Mouse (Mus musculus): ENCODE measurements around the gene Fry. TPM values are rescaled to one million over a fixed set of nuclear protein-coding genes. Genes with fewer than 3 reads are reported as not detected.

Fry gene
- polyA plus RNA-seq, 1 experiment from 2014 or later = 43.4 TPM

DNA sequence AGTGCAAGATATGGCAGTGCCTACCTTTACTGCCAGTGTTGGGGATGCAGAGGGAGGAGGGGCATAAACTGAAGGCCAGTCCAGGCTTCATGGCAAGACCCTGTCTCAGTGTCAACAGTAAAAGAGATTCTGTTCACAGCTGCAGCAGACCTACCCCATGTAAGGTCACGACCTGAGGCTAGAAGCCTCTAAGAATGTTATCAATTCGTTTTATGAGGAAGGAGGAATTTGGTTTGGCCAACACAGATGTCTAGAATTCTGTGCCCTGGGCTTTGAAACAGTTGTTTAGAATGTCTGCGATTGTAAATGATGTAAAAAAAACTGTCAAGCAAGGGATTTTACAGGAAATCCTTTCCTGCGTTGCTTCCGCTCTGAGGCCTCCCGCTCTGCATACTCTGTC lies 299.6 kb downstream of the Fry start:
- Histone ChIP-seq H3K4me1 (ENCODE audit: control insufficient read depth, insufficient read depth, low read depth, low read length) (no peaks in the 10 kb centered on the region), H3K27me3 (replicated peaks; ENCODE audit: control insufficient read depth, insufficient read depth, low read length) (no peaks in the 10 kb centered on the region), H3K27ac (ENCODE audit: low read depth, low read length) (no peak overlapping the region), H3K4me3 (ENCODE audit: low read length) (no peak overlapping the region), H3K36me3 (ENCODE audit: control insufficient read depth, insufficient read depth, low read length) (peaks cover 61% of the 10 kb centered on the region), H3K9me3 (ENCODE audit: control insufficient read depth, low read length) (peaks cover 3% of the 10 kb centered on the region; the same call in 1 of the 2 replicates), H3K4me2 (ENCODE audit: low read length) (no peak overlapping the region), H3K9ac (ENCODE audit: low read depth, low read length) (no peak overlapping the region)
- no peak for ATAC-seq
- 69% methylated on average over 6 of the region's 6 CpGs for WGBS

DNA sequence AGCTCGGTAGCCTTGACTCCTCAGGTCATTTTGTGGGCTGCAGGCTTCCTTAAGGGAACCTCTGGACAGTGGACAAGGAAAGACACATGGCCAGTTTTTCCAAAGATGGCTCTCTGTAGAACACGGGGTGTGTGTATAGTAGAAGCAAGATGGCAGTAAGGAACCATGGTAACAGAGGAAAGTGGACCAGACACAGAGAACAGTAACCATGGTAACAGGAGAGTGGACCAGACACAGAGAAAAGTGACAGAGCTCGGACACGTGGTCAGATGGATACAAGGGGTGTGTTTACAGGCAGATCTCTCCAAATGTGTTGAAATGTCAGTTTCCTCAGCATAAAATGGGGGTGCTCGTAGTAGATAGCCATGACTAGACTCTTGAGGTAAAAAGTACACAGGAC lies 306.6 kb downstream of the Fry start:
- no peaks in the 10 kb centered on the region for H3K27me3 ChIP-seq (replicated peaks; ENCODE audit: control insufficient read depth, insufficient read depth, low read length)

DNA sequence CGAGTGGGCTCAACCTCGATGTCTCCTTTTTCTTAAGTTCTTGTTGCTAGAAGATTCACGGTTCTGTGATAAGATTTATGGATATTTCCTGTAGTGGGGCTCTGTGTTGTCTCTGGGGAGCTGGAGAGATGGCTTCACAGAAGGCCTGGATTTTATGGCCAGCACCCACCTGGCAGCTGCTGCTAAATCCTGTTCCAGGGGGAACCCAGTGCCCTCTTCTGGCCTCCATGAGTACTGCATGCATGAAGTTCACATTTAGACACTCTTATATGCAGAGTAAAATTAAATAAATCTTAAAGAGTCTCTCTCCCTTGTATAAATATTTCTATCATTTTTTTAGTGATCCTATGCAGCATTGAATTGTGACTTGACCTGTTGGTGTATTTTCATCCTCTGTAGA lies 308.1 kb downstream of the Fry start:
- H3K27me3 ChIP-seq (replicated peaks; ENCODE audit: control insufficient read depth, insufficient read depth, low read length) = no peaks in the 10 kb centered on the region
- H3K27ac ChIP-seq (ENCODE audit: low read depth, low read length) = no peak overlapping the region
- H3K4me2 ChIP-seq (ENCODE audit: low read length) = no peak overlapping the region
- no peak overlapping the region for H3K4me3 ChIP-seq (ENCODE audit: low read length)
- ATAC-seq = no peak
- H3K4me1 ChIP-seq (ENCODE audit: control insufficient read depth, insufficient read depth, low read depth, low read length) = no peaks in the 10 kb centered on the region
- peaks cover 61% of the 10 kb centered on the region for H3K36me3 ChIP-seq (ENCODE audit: control insufficient read depth, insufficient read depth, low read length)
- 82% methylated on average over 3 of the region's 3 CpGs for WGBS
- 0 out of 2 replicates have a peak, but pooled peaks cover 2% of the 10 kb centered on the region for H3K9me3 ChIP-seq (ENCODE audit: control insufficient read depth, low read length)
- no peak overlapping the region for H3K9ac ChIP-seq (ENCODE audit: low read depth, low read length)

More for the DNA sequence above, 306.6 kb downstream of the Fry start:
- 0 out of 2 replicates have a peak, but pooled peaks cover 2% of the 10 kb centered on the region for H3K9me3 ChIP-seq (ENCODE audit: control insufficient read depth, low read length)
- WGBS = 75% methylated on average over 5 of the region's 5 CpGs
- no peak overlapping the region for H3K4me3 ChIP-seq (ENCODE audit: low read length)
- peaks cover 57% of the 10 kb centered on the region for H3K36me3 ChIP-seq (ENCODE audit: control insufficient read depth, insufficient read depth, low read length)
- H3K4me2 ChIP-seq (ENCODE audit: low read length) = no peak overlapping the region
- H3K4me1 ChIP-seq (ENCODE audit: control insufficient read depth, insufficient read depth, low read depth, low read length) = no peaks in the 10 kb centered on the region
- ATAC-seq = 0 out of 2 replicates have a peak, but pooled peaks have one; percentile 17
- H3K27ac ChIP-seq (ENCODE audit: low read depth, low read length) = no peak overlapping the region
- no peak overlapping the region for H3K9ac ChIP-seq (ENCODE audit: low read depth, low read length)

DNA sequence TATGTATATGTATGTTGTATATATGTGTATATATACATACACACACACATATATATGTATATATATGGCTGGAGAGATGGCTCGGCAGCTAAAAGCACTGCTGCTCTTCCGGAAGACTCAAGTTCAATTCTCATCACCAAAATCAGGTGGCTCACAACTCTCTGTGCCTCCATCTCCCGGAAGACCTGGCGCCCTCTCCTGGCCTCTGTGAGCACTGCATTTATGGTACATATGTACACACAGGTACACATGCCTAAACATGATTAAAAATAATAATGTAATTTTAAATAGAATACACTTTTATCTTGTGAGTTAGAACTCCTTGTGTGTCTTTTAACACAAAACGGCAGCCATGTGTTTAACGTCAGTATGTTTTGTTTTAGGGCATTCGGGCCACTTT lies 312.8 kb downstream of the Fry start:
- Histone ChIP-seq H3K9me3 (ENCODE audit: control insufficient read depth, low read length) (0 out of 2 replicates have a peak, but pooled peaks cover under 1% of the 10 kb centered on the region), H3K27me3 (replicated peaks; ENCODE audit: control insufficient read depth, insufficient read depth, low read length) (no peaks in the 10 kb centered on the region), H3K4me3 (ENCODE audit: low read length) (no peak overlapping the region), H3K27ac (ENCODE audit: low read depth, low read length) (no peak overlapping the region), H3K9ac (ENCODE audit: low read depth, low read length) (no peak overlapping the region), H3K4me1 (ENCODE audit: control insufficient read depth, insufficient read depth, low read depth, low read length) (no peaks in the 10 kb centered on the region), H3K4me2 (ENCODE audit: low read length) (no peak overlapping the region), H3K36me3 (ENCODE audit: control insufficient read depth, insufficient read depth, low read length) (peaks cover 68% of the 10 kb centered on the region)
- no peak for ATAC-seq
- WGBS = 97% methylated on average over 7 of the region's 7 CpGs

DNA sequence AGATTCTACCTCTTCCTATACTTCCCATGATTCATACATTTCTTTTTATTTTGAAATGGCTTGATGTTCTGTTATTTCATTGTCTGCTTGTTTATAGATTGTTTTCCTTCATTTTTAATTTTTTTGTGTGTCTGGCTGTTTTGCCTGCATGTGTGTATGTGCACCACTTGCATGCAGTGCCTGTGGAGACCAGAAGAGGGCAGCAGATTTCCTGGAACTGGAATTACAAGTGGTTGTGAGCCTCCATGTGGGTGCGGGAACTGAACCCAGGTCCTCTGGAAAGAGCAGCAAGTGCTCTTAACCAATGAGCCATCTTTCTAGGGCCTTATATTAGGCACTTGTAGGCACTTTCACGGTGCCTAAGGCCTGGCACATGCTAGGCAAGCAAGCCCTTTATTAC lies 314.5 kb downstream of the Fry start:
- WGBS = 98% methylated on average over 2 of the region's 2 CpGs

DNA sequence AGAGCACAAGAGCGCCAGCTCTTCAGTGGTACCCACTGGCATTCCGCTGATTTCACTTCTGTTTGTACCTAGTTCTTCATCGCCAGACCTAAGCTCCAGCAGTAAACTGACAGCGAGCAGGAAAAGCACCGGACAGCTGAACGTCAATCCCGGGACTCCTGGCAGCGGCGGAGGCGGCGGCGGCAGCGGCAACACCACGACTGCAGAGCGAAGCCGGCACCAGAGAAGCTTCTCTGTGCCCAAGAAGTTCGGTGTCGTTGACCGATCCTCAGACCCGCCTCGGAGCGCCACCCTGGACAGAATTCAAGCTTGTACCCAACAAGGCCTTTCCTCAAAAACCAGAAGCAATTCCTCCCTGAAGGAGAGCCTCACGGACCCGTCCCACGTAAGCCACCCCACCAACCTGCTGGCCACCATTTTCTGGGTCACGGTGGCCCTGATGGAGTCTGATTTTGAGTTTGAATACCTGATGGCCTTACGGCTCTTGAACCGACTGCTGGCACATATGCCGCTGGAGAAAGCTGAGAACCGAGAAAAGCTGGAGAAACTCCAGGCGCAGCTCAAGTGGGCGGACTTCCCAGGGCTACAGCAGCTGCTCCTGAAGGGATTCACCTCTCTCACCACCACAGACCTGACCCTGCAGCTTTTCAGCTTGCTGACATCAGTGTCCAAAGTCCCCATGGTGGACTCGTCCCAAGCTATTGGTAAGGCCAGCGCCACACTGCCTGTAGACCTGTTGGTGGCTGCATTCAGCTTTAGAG lies 318.4 kb downstream of the Fry start:
- Histone ChIP-seq H3K27me3 (replicated peaks; ENCODE audit: control insufficient read depth, insufficient read depth, low read length) (no peaks in the 10 kb centered on the region), H3K9ac (ENCODE audit: low read depth, low read length) (no peak overlapping the region), H3K36me3 (ENCODE audit: control insufficient read depth, insufficient read depth, low read length) (peaks cover 46% of the 10 kb centered on the region), H3K4me3 (ENCODE audit: low read length) (0 out of 2 replicates have a peak overlapping the region, but pooled peaks have one; percentile 1), H3K9me3 (ENCODE audit: control insufficient read depth, low read length) (no peaks in the 10 kb centered on the region), H3K4me2 (ENCODE audit: low read length) (peak overlapping the region; percentile 30), H3K4me1 (ENCODE audit: control insufficient read depth, insufficient read depth, low read depth, low read length) (no peaks in the 10 kb centered on the region), H3K27ac (ENCODE audit: low read depth, low read length) (no peak overlapping the region)
- ATAC-seq = no peak
- 27% methylated on average over 34 of the region's 34 CpGs for WGBS

More for the DNA sequence above, 314.5 kb downstream of the Fry start:
- Histone ChIP-seq H3K9ac (ENCODE audit: low read depth, low read length) (no peak overlapping the region), H3K4me2 (ENCODE audit: low read length) (no peak overlapping the region), H3K27me3 (replicated peaks; ENCODE audit: control insufficient read depth, insufficient read depth, low read length) (no peaks in the 10 kb centered on the region), H3K9me3 (ENCODE audit: control insufficient read depth, low read length) (no peaks in the 10 kb centered on the region), H3K4me1 (ENCODE audit: control insufficient read depth, insufficient read depth, low read depth, low read length) (no peaks in the 10 kb centered on the region), H3K27ac (ENCODE audit: low read depth, low read length) (no peak overlapping the region), H3K4me3 (ENCODE audit: low read length) (no peak overlapping the region), H3K36me3 (ENCODE audit: control insufficient read depth, insufficient read depth, low read length) (peaks cover 57% of the 10 kb centered on the region)
- no peak for ATAC-seq

DNA sequence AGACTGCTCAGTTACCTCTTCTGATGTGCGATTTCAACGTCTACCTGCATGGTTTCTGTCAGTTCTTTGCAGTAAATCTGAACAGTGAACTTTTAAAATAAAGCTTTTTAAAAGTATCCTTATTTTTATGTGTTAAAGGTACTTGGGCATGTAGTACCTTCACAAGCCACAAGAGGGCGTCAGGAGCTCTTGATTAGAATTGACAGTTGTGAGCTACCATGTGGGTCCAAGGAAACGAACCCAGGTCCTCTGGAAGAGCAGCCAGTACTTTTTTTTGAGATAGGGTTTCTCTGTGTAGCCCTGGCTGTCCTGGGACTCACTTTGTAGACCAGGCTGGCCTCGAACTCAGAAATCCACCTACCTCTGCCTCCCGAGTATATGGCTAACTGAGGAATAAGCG lies 323.2 kb downstream of the Fry start:
- Histone ChIP-seq H3K4me2 (ENCODE audit: low read length) (no peak overlapping the region), H3K9me3 (ENCODE audit: control insufficient read depth, low read length) (no peaks in the 10 kb centered on the region), H3K36me3 (ENCODE audit: control insufficient read depth, insufficient read depth, low read length) (peaks cover 24% of the 10 kb centered on the region), H3K9ac (ENCODE audit: low read depth, low read length) (no peak overlapping the region), H3K27me3 (replicated peaks; ENCODE audit: control insufficient read depth, insufficient read depth, low read length) (no peaks in the 10 kb centered on the region), H3K27ac (ENCODE audit: low read depth, low read length) (no peak overlapping the region), H3K4me3 (ENCODE audit: low read length) (no peak overlapping the region), H3K4me1 (ENCODE audit: control insufficient read depth, insufficient read depth, low read depth, low read length) (no peaks in the 10 kb centered on the region)
- no peak for ATAC-seq
- WGBS = 40% methylated on average over 7 of the region's 7 CpGs

DNA sequence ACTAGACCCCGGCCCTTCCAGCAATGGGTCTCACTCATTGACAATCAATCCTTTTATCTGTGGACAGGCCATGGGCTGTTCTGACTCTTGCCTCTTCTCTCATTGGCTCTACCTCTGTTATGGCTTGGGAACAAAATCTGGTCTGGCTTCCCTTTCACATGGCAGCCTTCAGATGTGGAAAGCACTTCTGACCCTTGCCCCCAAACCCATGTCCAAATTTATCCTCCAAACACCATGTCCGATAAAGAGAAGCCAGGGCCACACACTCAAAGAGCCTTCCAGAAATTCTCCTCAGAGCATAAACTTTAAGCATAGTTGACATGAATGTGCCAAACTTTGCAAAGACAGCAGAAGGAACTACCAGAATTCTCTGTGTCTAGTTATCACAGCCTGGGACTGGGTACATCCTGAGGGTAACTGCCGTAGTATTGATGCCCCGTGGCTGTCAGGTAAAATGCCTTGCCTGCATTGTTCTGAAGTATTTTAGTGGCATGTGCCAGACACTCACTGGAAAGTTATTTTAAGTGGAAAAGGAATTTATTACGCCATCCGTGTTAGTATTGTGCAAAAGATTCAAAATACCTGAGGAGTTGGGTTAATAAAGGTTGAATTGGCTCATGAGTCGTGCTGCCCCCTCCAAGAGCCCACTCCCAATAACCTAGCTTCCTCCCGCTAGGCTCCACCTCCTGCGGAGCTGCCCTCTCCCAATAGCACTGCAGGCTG lies 333.0 kb downstream of the Fry start:
- no peaks in the 10 kb centered on the region for H3K27me3 ChIP-seq (replicated peaks; ENCODE audit: control insufficient read depth, insufficient read depth, low read length)
- H3K4me1 ChIP-seq (ENCODE audit: control insufficient read depth, insufficient read depth, low read depth, low read length) = no peaks in the 10 kb centered on the region
- no peak for ATAC-seq
- H3K27ac ChIP-seq (ENCODE audit: low read depth, low read length) = no peak overlapping the region
- peaks cover 70% of the 10 kb centered on the region for H3K36me3 ChIP-seq (ENCODE audit: control insufficient read depth, insufficient read depth, low read length)
- no peak overlapping the region for H3K4me3 ChIP-seq (ENCODE audit: low read length)
- no peak overlapping the region for H3K9ac ChIP-seq (ENCODE audit: low read depth, low read length)
- WGBS = 84% methylated on average over 9 of the region's 9 CpGs
- no peak overlapping the region for H3K4me2 ChIP-seq (ENCODE audit: low read length)
- H3K9me3 ChIP-seq (ENCODE audit: control insufficient read depth, low read length) = peaks cover 5% of the 10 kb centered on the region; the same call in 1 of the 2 replicates

DNA sequence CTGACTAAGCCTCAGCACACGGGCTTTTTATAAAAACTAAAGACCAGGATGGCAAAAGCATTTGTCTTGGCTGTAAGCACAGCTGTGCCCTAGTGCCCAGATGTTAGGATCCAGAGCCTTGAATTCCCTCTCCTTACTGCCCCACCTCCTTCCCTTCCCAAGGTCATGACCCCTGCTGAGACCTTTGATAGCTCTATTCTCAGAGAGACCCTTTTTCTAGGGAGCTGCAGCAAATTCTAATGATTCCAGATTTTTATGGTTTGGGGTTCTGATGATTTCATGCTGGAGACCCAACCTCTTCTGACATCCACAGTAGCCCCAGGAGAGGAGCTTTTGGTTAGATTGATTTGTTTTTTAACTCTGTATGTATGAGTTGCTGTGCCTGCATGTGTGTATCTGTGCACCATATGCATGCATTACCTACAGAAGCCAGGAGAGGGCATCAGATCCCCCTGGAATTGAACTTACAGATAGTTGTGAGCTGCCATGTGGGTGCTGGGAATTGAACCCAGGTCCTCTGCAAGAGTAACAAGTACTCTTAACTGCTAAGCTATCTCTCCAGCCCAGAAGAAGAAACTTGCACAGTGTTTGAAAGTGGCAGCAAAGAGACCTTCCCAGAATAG lies 333.7 kb downstream of the Fry start:
- no peak overlapping the region for H3K9ac ChIP-seq (ENCODE audit: low read depth, low read length)
- WGBS = 61% methylated on average over 1 of the region's 1 CpGs
- H3K9me3 ChIP-seq (ENCODE audit: control insufficient read depth, low read length) = peaks cover 5% of the 10 kb centered on the region; the same call in 1 of the 2 replicates
- no peaks in the 10 kb centered on the region for H3K4me1 ChIP-seq (ENCODE audit: control insufficient read depth, insufficient read depth, low read depth, low read length)
- H3K36me3 ChIP-seq (ENCODE audit: control insufficient read depth, insufficient read depth, low read length) = peaks cover 72% of the 10 kb centered on the region
- no peak overlapping the region for H3K27ac ChIP-seq (ENCODE audit: low read depth, low read length)
- no peak for ATAC-seq
- H3K4me2 ChIP-seq (ENCODE audit: low read length) = no peak overlapping the region
- H3K4me3 ChIP-seq (ENCODE audit: low read length) = no peak overlapping the region
- no peaks in the 10 kb centered on the region for H3K27me3 ChIP-seq (replicated peaks; ENCODE audit: control insufficient read depth, insufficient read depth, low read length)
